Mouse (Mus musculus): ENCODE results near the gene Birc7.

Birc7 gene

GRCm38 (mm10) chr2:180905556-180906221 lies 23.1 kb upstream of the Birc7 start:
- no peak for DNase-seq (ENCODE audit: low spot score)

GRCm38 (mm10) chr2:180910928-180911327 lies 17.9 kb upstream of the Birc7 start:
- no peak for DNase-seq (ENCODE audit: low spot score)

GRCm38 (mm10) chr2:180915886-180916433 lies 12.9 kb upstream of the Birc7 start:
- peak; percentile 17 for DNase-seq (ENCODE audit: low spot score)

- peak; percentile 74 for DNase-seq (ENCODE audit: low spot score)
Observed at GRCm38 (mm10) chr2:180919913-180920809, 8.7 kb upstream of the Birc7 start.

- peak; percentile 98 for DNase-seq (ENCODE audit: low spot score)
Observed at GRCm38 (mm10) chr2:180920810-180921400, 7.9 kb upstream of the Birc7 start, which contains the start of gene Ythdf1. Gene Ythdf1, minus strand, starts transcription at chr2:180920949.

GRCm38 (mm10) chr2:180922739-180923138 lies 6.1 kb upstream of the Birc7 start:
- no peak for DNase-seq (ENCODE audit: low spot score)

- peak; percentile 54 for DNase-seq (ENCODE audit: low spot score)
Observed at GRCm38 (mm10) chr2:180925176-180925575, 3.6 kb upstream of the Birc7 start.

- no peak for DNase-seq (ENCODE audit: low spot score)
Observed at GRCm38 (mm10) chr2:180932418-180932817, 3.6 kb downstream of the Birc7 start.

GRCm38 (mm10) chr2:180940187-180940586 lies 11.4 kb downstream of the Birc7 start:
- no peak for DNase-seq (ENCODE audit: low spot score)

- peak; percentile 33 for DNase-seq (ENCODE audit: low spot score)
Observed at GRCm38 (mm10) chr2:180941869-180942268, 13.0 kb downstream of the Birc7 start.

GRCm38 (mm10) chr2:180949947-180950346 lies 21.1 kb downstream of the Birc7 start:
- DNase-seq (ENCODE audit: low spot score) = no peak

GRCm38 (mm10) chr2:180952731-180953171 lies 23.9 kb downstream of the Birc7 start:
- no peak for DNase-seq (ENCODE audit: low spot score)

- DNase-seq (ENCODE audit: low spot score) = no peak
Observed at GRCm38 (mm10) chr2:180953638-180954037, 24.8 kb downstream of the Birc7 start.

GRCm38 (mm10) chr2:180954061-180955047 lies 25.5 kb downstream of the Birc7 start, which contains the start of gene Nkain4:
Gene Nkain4, minus strand, starts transcription at chr2:180954699.
- peak; percentile 59 for DNase-seq (ENCODE audit: low spot score)

GRCm38 (mm10) chr2:180959605-180960004 lies 30.8 kb downstream of the Birc7 start:
- no peak for DNase-seq (ENCODE audit: low spot score)

- no peak for DNase-seq (ENCODE audit: low spot score)
Observed at GRCm38 (mm10) chr2:180960187-180960586, 31.4 kb downstream of the Birc7 start.

GRCm38 (mm10) chr2:180962616-180963308 lies 33.9 kb downstream of the Birc7 start:
- no peak for DNase-seq (ENCODE audit: low spot score)

GRCm38 (mm10) chr2:180963956-180964355 lies 35.1 kb downstream of the Birc7 start:
- peak; percentile 43 for DNase-seq (ENCODE audit: low spot score)

GRCm38 (mm10) chr2:180966092-180966882 lies 37.5 kb downstream of the Birc7 start:
- no peak for DNase-seq (ENCODE audit: low spot score)
